Comparison of ENCODE assay signal across 8 mouse cellular contexts in genomic region chr17:21708401-21708800, GRCm38 (mm10). TPM values are rescaled to one million over a fixed set of nuclear protein-coding genes. Genes with fewer than 3 reads are reported as not detected.
DNase-seq lines count a peak whose midpoint lies in the region; ATAC-seq and TF ChIP-seq lines count a peak whose summit lies in the region.

No protein-coding gene starts in this region.

- TF ChIP-seq CTCF in intestine, postnatal 0 days (IDR thresholded peaks at IDR 0.05; ENCODE audit: low read depth), result no peak
- TF ChIP-seq CTCF in midbrain, postnatal 0 days (IDR thresholded peaks at IDR 0.05), result no peak

- H3K4me3 ChIP-seq in heart, embryonic 15.5 days, result peak overlapping the region; percentile 71
- H3K4me3 ChIP-seq in embryonic facial prominence, embryonic 11.5 days (ENCODE audit: low read depth, low read length), result peak overlapping the region; percentile 59
- peak overlapping the region; percentile 57; the same call in 1 of the 2 replicates for H3K4me3 ChIP-seq in intestine, postnatal 0 days (ENCODE audit: low read depth, low read length)
- H3K4me3 ChIP-seq in midbrain, postnatal 0 days (ENCODE audit: low read depth, low read length), result peak overlapping the region; percentile 64

- peaks cover 8% of the 10 kb centered on the region for H3K4me1 ChIP-seq in heart, embryonic 15.5 days (replicated peaks)
- H3K4me1 ChIP-seq in embryonic facial prominence, embryonic 11.5 days (ENCODE audit: control insufficient read depth, insufficient read depth, low read length), result no peaks in the 10 kb centered on the region; the same call in 1 of the 2 replicates
- H3K4me1 ChIP-seq in intestine, postnatal 0 days (replicated peaks; ENCODE audit: control insufficient read depth, insufficient read depth, low read length), result no peaks in the 10 kb centered on the region
- peaks cover 9% of the 10 kb centered on the region; the same call in 1 of the 2 replicates for H3K4me1 ChIP-seq in midbrain, postnatal 0 days (ENCODE audit: insufficient read depth, low read length)

- H3K9ac ChIP-seq in heart, embryonic 15.5 days, result peak overlapping the region; percentile 20; the same call in 1 of the 2 replicates
- H3K9ac ChIP-seq in embryonic facial prominence, embryonic 11.5 days (replicated peaks; ENCODE audit: low read length), result peak overlapping the region; percentile 57
- H3K9ac ChIP-seq in intestine, postnatal 0 days (ENCODE audit: low read depth, low read length), result no peak overlapping the region
- H3K9ac ChIP-seq in midbrain, postnatal 0 days (replicated peaks; ENCODE audit: low read length, poor library complexity, severe bottlenecking), result 0 out of 2 replicates have a peak overlapping the region, but pooled peaks have one; percentile 4

- no peak for ATAC-seq in heart, embryonic 15.5 days (replicated peaks; ENCODE audit: insufficient number of reproducible peaks, insufficient read depth, low FRiP score, low read depth)
- no peak for ATAC-seq in embryonic facial prominence, embryonic 11.5 days (replicated peaks; ENCODE audit: insufficient number of reproducible peaks, low FRiP score, low TSS enrichment, low read depth)
- ATAC-seq in intestine, postnatal 0 days, result no peak
- ATAC-seq in midbrain, postnatal 0 days (ENCODE audit: low FRiP score), result no peak
- no peak for ATAC-seq in cerebellum, adult (ENCODE audit: insufficient number of reproducible peaks, low FRiP score, low TSS enrichment)

- intact Hi-C loops in heart, postnatal 36 days (cut with DNase I), result loop anchor here (2.0 kb wide), 1 partner anchor 24 kb away; no protein-coding TSS in a partner anchor

- WGBS in heart, embryonic 15.5 days, result 50% methylated on average over 2 of the region's 2 CpGs
- WGBS in embryonic facial prominence, embryonic 11.5 days, result 42% methylated on average over 2 of the region's 2 CpGs
- WGBS in intestine, postnatal 0 days, result 10% methylated on average over 2 of the region's 2 CpGs
- 38% methylated on average over 2 of the region's 2 CpGs for WGBS in midbrain, postnatal 0 days

- no peaks in the 10 kb centered on the region for H3K9me3 ChIP-seq in heart, embryonic 15.5 days (replicated peaks)
- no peaks in the 10 kb centered on the region for H3K9me3 ChIP-seq in embryonic facial prominence, embryonic 11.5 days (replicated peaks; ENCODE audit: control insufficient read depth, low read length)
- no peaks in the 10 kb centered on the region for H3K9me3 ChIP-seq in intestine, postnatal 0 days (ENCODE audit: control insufficient read depth)
- no peaks in the 10 kb centered on the region for H3K9me3 ChIP-seq in midbrain, postnatal 0 days (ENCODE audit: low read length)

- H3K27ac ChIP-seq in heart, embryonic 15.5 days, result peak overlapping the region; percentile 94; the same call in 1 of the 2 replicates
- H3K27ac ChIP-seq in embryonic facial prominence, embryonic 11.5 days (replicated peaks; ENCODE audit: low read depth, low read length), result 0 out of 2 replicates have a peak overlapping the region, but pooled peaks have one; percentile 90
- H3K27ac ChIP-seq in intestine, postnatal 0 days (ENCODE audit: low read depth, low read length), result no peak overlapping the region
- no peak overlapping the region for H3K27ac ChIP-seq in midbrain, postnatal 0 days (ENCODE audit: low read depth, low read length)

- H3K4me2 ChIP-seq in heart, embryonic 15.5 days, result peak overlapping the region; percentile 67
- peak overlapping the region; percentile 51 for H3K4me2 ChIP-seq in embryonic facial prominence, embryonic 11.5 days (ENCODE audit: low read depth, low read length)
- peak overlapping the region; percentile 67 for H3K4me2 ChIP-seq in intestine, postnatal 0 days (replicated peaks; ENCODE audit: low read depth)
- peak overlapping the region; percentile 66 for H3K4me2 ChIP-seq in midbrain, postnatal 0 days (ENCODE audit: low read depth, low read length, poor library complexity, severe bottlenecking)

- peaks cover 9% of the 10 kb centered on the region; the same call in 1 of the 2 replicates for H3K36me3 ChIP-seq in heart, embryonic 15.5 days
- H3K36me3 ChIP-seq in embryonic facial prominence, embryonic 11.5 days (replicated peaks; ENCODE audit: control insufficient read depth, insufficient read depth, low read depth, low read length), result no peaks in the 10 kb centered on the region; the same call in 1 of the 2 replicates
- no peaks in the 10 kb centered on the region for H3K36me3 ChIP-seq in intestine, postnatal 0 days (ENCODE audit: control insufficient read depth, insufficient read depth)
- H3K36me3 ChIP-seq in midbrain, postnatal 0 days (ENCODE audit: insufficient read depth, low read length), result no peaks in the 10 kb centered on the region; the same call in 1 of the 2 replicates

- H3K27me3 ChIP-seq in heart, embryonic 15.5 days, result no peaks in the 10 kb centered on the region
- H3K27me3 ChIP-seq in embryonic facial prominence, embryonic 11.5 days (ENCODE audit: control insufficient read depth, insufficient read depth, low read length), result no peaks in the 10 kb centered on the region
- H3K27me3 ChIP-seq in intestine, postnatal 0 days (replicated peaks; ENCODE audit: control insufficient read depth, insufficient read depth, low read length), result no peaks in the 10 kb centered on the region
- H3K27me3 ChIP-seq in midbrain, postnatal 0 days (ENCODE audit: insufficient read depth, low read length), result no peaks in the 10 kb centered on the region

- no peak for DNase-seq in heart, postnatal 36 days
- DNase-seq in embryonic facial prominence, embryonic 11.5 days (ENCODE audit: low spot score), result no peak
- no peak for DNase-seq in midbrain, postnatal 0 days (ENCODE audit: low spot score)
- DNase-seq in kidney, adult 8-10 months, result no peak
- DNase-seq in adrenal gland, postnatal 4 days (ENCODE audit: low spot score in 2 of 2), result no peak

RNA-seq across cellular contexts. Expression of gene Zfp760, which starts 0.9 kb away (rescaled TPM):
- 5.3 and 6.0 TPM in 2 replicates for polyA plus RNA-seq in heart, embryonic 15.5 days (2015; fragmentation: Nextera tagmentation; extraction: Ambion mirVana)
- 1 to 10 TPM; 2.1 TPM for total RNA-seq in heart, postnatal 36 days (2021)
- polyA plus RNA-seq in embryonic facial prominence, embryonic 11.5 days (2014; fragmentation: Nextera tagmentation; extraction: Ambion mirVana), result 26.0 and 29.8 TPM in 2 replicates
- polyA plus RNA-seq in intestine, postnatal 0 days (2015; fragmentation: Nextera tagmentation; extraction: Ambion mirVana), result 2.3 and 2.5 TPM in 2 replicates
- total RNA-seq in midbrain, postnatal 0 days (2014; rRNA removed), result 6.0 and 6.8 TPM in 2 replicates
- 3.9 and 4.1 TPM in 2 replicates for polyA plus RNA-seq in midbrain, postnatal 0 days (2015; fragmentation: Nextera tagmentation; extraction: Ambion mirVana)
- total RNA-seq in adrenal gland, postnatal 4 days (2021), result 10 to 100 TPM; 10.5 to 10.8 TPM

RNA-seq across cellular contexts. Expression of gene Gm10226, which starts 16.7 kb away (rescaled TPM):
- 2.6 and 3.9 TPM in 2 replicates for polyA plus RNA-seq in heart, embryonic 15.5 days (2015; fragmentation: Nextera tagmentation; extraction: Ambion mirVana)
- 1 to 10 TPM in 1 of 2 experiments, not detected in 1; 2.9 TPM for total RNA-seq in heart, postnatal 36 days (2021)
- polyA plus RNA-seq in embryonic facial prominence, embryonic 11.5 days (2014; fragmentation: Nextera tagmentation; extraction: Ambion mirVana), result 9.4 and 11.0 TPM in 2 replicates
- polyA plus RNA-seq in intestine, postnatal 0 days (2015; fragmentation: Nextera tagmentation; extraction: Ambion mirVana), result 1.9 and 2.6 TPM in 2 replicates
- total RNA-seq in midbrain, postnatal 0 days (2014; rRNA removed), result not detected in 2 replicates
- 7.2 and 7.7 TPM in 2 replicates for polyA plus RNA-seq in midbrain, postnatal 0 days (2015; fragmentation: Nextera tagmentation; extraction: Ambion mirVana)
- 1 to 10 TPM; 4.1 to 5.8 TPM for total RNA-seq in adrenal gland, postnatal 4 days (2021)

RNA-seq across cellular contexts. Expression of gene Zfp229, which starts 22.2 kb away (rescaled TPM):
- 4.2 and 6.7 TPM in 2 replicates for polyA plus RNA-seq in heart, embryonic 15.5 days (2015; fragmentation: Nextera tagmentation; extraction: Ambion mirVana)
- 1 to 10 TPM; 5.7 to 7.4 TPM for total RNA-seq in heart, postnatal 36 days (2021)
- polyA plus RNA-seq in embryonic facial prominence, embryonic 11.5 days (2014; fragmentation: Nextera tagmentation; extraction: Ambion mirVana), result 6.1 and 6.7 TPM in 2 replicates
- polyA plus RNA-seq in intestine, postnatal 0 days (2015; fragmentation: Nextera tagmentation; extraction: Ambion mirVana), result 2.0 and 2.3 TPM in 2 replicates
- total RNA-seq in midbrain, postnatal 0 days (2014; rRNA removed), result 11.7 and 15.3 TPM in 2 replicates
- polyA plus RNA-seq in midbrain, postnatal 0 days (2015; fragmentation: Nextera tagmentation; extraction: Ambion mirVana), result 6.3 and 7.5 TPM in 2 replicates
- total RNA-seq in adrenal gland, postnatal 4 days (2021), result 10 to 100 TPM; 10.9 to 13.4 TPM

RNA-seq across cellular contexts. Expression of gene Zfp983, which starts 58.0 kb away (rescaled TPM):
- polyA plus RNA-seq in heart, embryonic 15.5 days (2015; fragmentation: Nextera tagmentation; extraction: Ambion mirVana), result 2.6 and 2.7 TPM in 2 replicates
- total RNA-seq in heart, postnatal 36 days (2021), result 1 to 10 TPM; 2.1 to 2.4 TPM
- 5.6 and 7.5 TPM in 2 replicates for polyA plus RNA-seq in embryonic facial prominence, embryonic 11.5 days (2014; fragmentation: Nextera tagmentation; extraction: Ambion mirVana)
- 1.9 and 2.0 TPM in 2 replicates for polyA plus RNA-seq in intestine, postnatal 0 days (2015; fragmentation: Nextera tagmentation; extraction: Ambion mirVana)
- total RNA-seq in midbrain, postnatal 0 days (2014; rRNA removed), result 5.4 and 8.0 TPM in 2 replicates
- 5.6 and 7.4 TPM in 2 replicates for polyA plus RNA-seq in midbrain, postnatal 0 days (2015; fragmentation: Nextera tagmentation; extraction: Ambion mirVana)
- 1 to 10 TPM; 6.5 to 7.3 TPM for total RNA-seq in adrenal gland, postnatal 4 days (2021)

Comparison
In these comparisons a context has a peak if more than half of its experiments do, and no peak if none do; other contexts are left out.
1. H3K27ac ChIP-seq: peak in heart, embryonic 15.5 days (single experiment) and embryonic facial prominence, embryonic 11.5 days (single experiment); none in intestine, postnatal 0 days (single experiment) and midbrain, postnatal 0 days (single experiment).
2. Peak in every context shown above with its lines, with median percentiles within 50 percentile points of each other: H3K4me2 ChIP-seq and H3K4me3 ChIP-seq.